Mouse (Mus musculus): ENCODE results near the gene 1810009A15Rik.

DNA sequence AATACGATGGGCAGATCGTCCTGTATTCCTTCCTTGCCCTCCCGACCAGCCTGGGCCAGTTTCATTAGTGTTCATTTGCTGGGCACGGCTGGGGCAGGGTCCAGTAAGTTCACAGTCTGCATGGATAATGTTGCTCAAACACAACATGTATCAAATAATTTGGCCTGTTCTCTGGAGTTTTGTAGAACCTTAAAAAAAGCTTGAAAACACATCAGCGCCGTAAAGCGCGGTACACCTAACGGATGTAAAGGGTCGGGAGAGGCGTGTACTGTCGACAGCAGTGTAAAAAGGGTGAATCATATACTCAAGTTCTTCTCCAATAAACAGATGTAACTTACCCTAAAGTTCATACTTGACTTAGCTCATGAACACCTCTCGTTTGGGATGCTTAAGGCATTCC lies 9.9 kb downstream of the 1810009A15Rik start:
- no peak for TF ChIP-seq CTCF (IDR thresholded peaks at IDR 0.05; ENCODE audit: low read depth)
- TF ChIP-seq EP300 (IDR thresholded peaks at IDR 0.05; ENCODE audit: low read depth), result no peak
